Mouse (Mus musculus): ENCODE results near the gene Tmem150c.

Tmem150c gene

GRCm38 (mm10) chr5:100108866-100109265 lies 50.7 kb downstream of the Tmem150c start:
- DNase-seq (ENCODE audit: extremely low read depth, insufficient read length, low spot score), result no peak

GRCm38 (mm10) chr5:100102395-100102794 lies 57.2 kb downstream of the Tmem150c start:
- no peak for DNase-seq (ENCODE audit: extremely low read depth, insufficient read length, low spot score)

GRCm38 (mm10) chr5:100097967-100098366 lies 61.6 kb downstream of the Tmem150c start:
- DNase-seq (ENCODE audit: extremely low read depth, insufficient read length, low spot score), result no peak

GRCm38 (mm10) chr5:100096955-100097354 lies 62.7 kb downstream of the Tmem150c start:
- DNase-seq (ENCODE audit: extremely low read depth, insufficient read length, low spot score), result no peak

- no peak for DNase-seq (ENCODE audit: extremely low read depth, insufficient read length, low spot score)
These were observed 68.0 kb downstream of the Tmem150c start for GRCm38 (mm10) chr5:100091602-100092001.

GRCm38 (mm10) chr5:100091263-100091594 lies 68.4 kb downstream of the Tmem150c start:
- no peak for DNase-seq (ENCODE audit: extremely low read depth, insufficient read length, low spot score)

- DNase-seq (ENCODE audit: extremely low read depth, insufficient read length, low spot score), result no peak
These were observed 68.9 kb downstream of the Tmem150c start for GRCm38 (mm10) chr5:100090515-100091262.

GRCm38 (mm10) chr5:100085097-100085496 lies 74.5 kb downstream of the Tmem150c start:
- DNase-seq (ENCODE audit: extremely low read depth, insufficient read length, low spot score), result no peak

GRCm38 (mm10) chr5:100083953-100084562 lies 75.5 kb downstream of the Tmem150c start:
- DNase-seq (ENCODE audit: extremely low read depth, insufficient read length, low spot score), result no peak

- no peak for DNase-seq (ENCODE audit: extremely low read depth, insufficient read length, low spot score)
These were observed 77.6 kb downstream of the Tmem150c start for GRCm38 (mm10) chr5:100082006-100082405.

GRCm38 (mm10) chr5:100079931-100080275 lies 79.7 kb downstream of the Tmem150c start:
- DNase-seq (ENCODE audit: extremely low read depth, insufficient read length, low spot score), result no peak

GRCm38 (mm10) chr5:100079040-100079930 lies 80.3 kb downstream of the Tmem150c start:
- peak; percentile 13 for DNase-seq (ENCODE audit: extremely low read depth, insufficient read length, low spot score)

GRCm38 (mm10) chr5:100074571-100074970 lies 85.0 kb downstream of the Tmem150c start:
- DNase-seq (ENCODE audit: extremely low read depth, insufficient read length, low spot score), result no peak

- no peak for DNase-seq (ENCODE audit: extremely low read depth, insufficient read length, low spot score)
These were observed 87.1 kb downstream of the Tmem150c start for GRCm38 (mm10) chr5:100072557-100072956.

GRCm38 (mm10) chr5:100071541-100071940 lies 88.1 kb downstream of the Tmem150c start:
- DNase-seq (ENCODE audit: extremely low read depth, insufficient read length, low spot score), result no peak

GRCm38 (mm10) chr5:100070255-100070654 lies 89.4 kb downstream of the Tmem150c start:
- peak; percentile 73 for DNase-seq (ENCODE audit: extremely low read depth, insufficient read length, low spot score)

GRCm38 (mm10) chr5:100069526-100069925 lies 90.1 kb downstream of the Tmem150c start:
- DNase-seq (ENCODE audit: extremely low read depth, insufficient read length, low spot score), result no peak

GRCm38 (mm10) chr5:100067579-100067978 lies 92.0 kb downstream of the Tmem150c start:
- no peak for DNase-seq (ENCODE audit: extremely low read depth, insufficient read length, low spot score)

- DNase-seq (ENCODE audit: extremely low read depth, insufficient read length, low spot score), result no peak
These were observed 98.7 kb downstream of the Tmem150c start for GRCm38 (mm10) chr5:100060876-100061275.

- DNase-seq (ENCODE audit: extremely low read depth, insufficient read length, low spot score), result no peak
These were observed 100.3 kb downstream of the Tmem150c start for GRCm38 (mm10) chr5:100059326-100059725.

GRCm38 (mm10) chr5:100058729-100059128 lies 100.9 kb downstream of the Tmem150c start:
- DNase-seq (ENCODE audit: extremely low read depth, insufficient read length, low spot score), result no peak
